Mouse (Mus musculus): ENCODE measurements around the gene Tcta. TPM values are rescaled to one million over a fixed set of nuclear protein-coding genes. Genes with fewer than 3 reads are reported as not detected.

The Tcta gene
- total and polyA plus RNA-seq, 3 experiments, result 3.4 to 7.0 TPM; not detected in 1

DNA sequence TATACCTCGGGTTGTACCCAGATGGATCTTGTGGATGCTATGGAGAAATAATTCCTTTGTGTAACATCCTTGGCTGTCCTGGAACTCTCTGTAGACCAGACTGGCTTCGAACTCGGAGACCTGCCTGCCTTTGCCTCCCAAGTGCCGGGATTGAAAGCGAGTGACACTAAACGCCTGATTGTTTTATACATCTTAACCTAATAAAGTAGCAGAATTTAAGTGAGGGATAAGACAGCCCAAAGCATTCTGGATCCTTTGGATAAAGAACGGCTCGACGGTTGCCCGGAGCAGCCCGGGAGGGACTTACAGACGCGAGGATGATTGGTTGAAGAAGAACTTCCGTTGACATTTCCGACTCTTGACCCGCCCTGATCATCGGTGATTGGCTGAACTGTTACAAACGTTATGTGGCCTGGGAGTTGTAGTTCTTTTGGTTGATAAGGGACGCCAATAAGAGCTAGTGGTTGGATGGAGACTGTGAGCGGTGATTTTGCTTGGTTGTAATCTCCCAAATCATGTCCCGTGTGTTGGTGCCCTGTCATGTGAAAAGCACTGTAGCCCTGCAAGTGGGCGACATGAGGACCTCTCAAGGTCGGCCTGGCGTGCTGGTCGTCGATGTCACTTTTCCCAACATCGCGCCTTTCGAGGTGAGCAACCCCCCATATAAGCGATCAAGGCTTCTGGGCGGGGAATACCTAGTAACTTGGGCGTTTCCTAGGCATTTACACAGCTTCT, 15.8 kb downstream of the Tcta start, which contains the start of gene Nicn1:
TSS of gene Nicn1 (plus strand) at position 414 of the 735 bp plus-strand sequence.
- H3K9me3 ChIP-seq (replicated peaks; ENCODE audit: insufficient read depth, low read length), result no peaks in the 10 kb centered on the region
- H3K27me3 ChIP-seq (ENCODE audit: control insufficient read depth in 1 of 2, insufficient read depth in 2 of 2, low read length in 2 of 2), result no peaks in the 10 kb centered on the region
- H3K4me1 ChIP-seq (ENCODE audit: control insufficient read depth in 1 of 2, insufficient read depth in 2 of 2, low read length in 2 of 2), result peaks cover 0 to 3% of the 10 kb centered on the region in 2 experiments; a peak in 1 of 4 replicates
- no peaks in the 10 kb centered on the region for H3K79me2 ChIP-seq (ENCODE audit: control insufficient read depth, insufficient read depth, low read length, poor library complexity)
- H3K36me3 ChIP-seq (ENCODE audit: control insufficient read depth in 1 of 2, insufficient read depth in 2 of 2, low read length in 2 of 2), result peaks cover 0 to 3% of the 10 kb centered on the region in 2 experiments; a peak in 2 of 4 replicates
- peak; percentile 98 for DNase-seq (ENCODE audit: low read depth, low spot score)
- H3K27ac ChIP-seq (ENCODE audit: control insufficient read depth, low read depth, low read length), result peak within 1 kb of the TSS; percentile 64
- H3K4me3 ChIP-seq (ENCODE audit: control insufficient read depth in 1 of 2, insufficient read depth in 1 of 2, low read depth in 2 of 2, low read length in 2 of 2), result peak within 1 kb of the TSS; percentile 74 to 81
- H3K9ac ChIP-seq (ENCODE audit: control insufficient read depth, low read depth, low read length, poor library complexity, severe bottlenecking), result peak within 1 kb of the TSS; percentile 66
- TF ChIP-seq MYC (IDR thresholded peaks at IDR 0.05; ENCODE audit: low read depth, low read length) (0 out of 2 replicates have a peak, but pooled peaks have one; percentile 53), POLR2AphosphoS5 (IDR thresholded peaks at IDR 0.05; ENCODE audit: borderline replicate concordance, low read depth, low read length) (no peak), ZNF384 (IDR thresholded peaks at IDR 0.05; ENCODE audit: low read depth, low read length) (no peak), BHLHE40 (IDR thresholded peaks at IDR 0.05; ENCODE audit: borderline replicate concordance, low read depth, low read length) (no peak), SMC3 (IDR thresholded peaks at IDR 0.05; ENCODE audit: low read depth, low read length) (no peak), EP300 (IDR thresholded peaks at IDR 0.05; ENCODE audit: low read depth in 1 of 2, low read length in 2 of 2) (no peak), MEF2A (IDR thresholded peaks at IDR 0.05; ENCODE audit: extremely low read depth, insufficient replicate concordance, low read depth, low read length, poor library complexity, severe bottlenecking) (no peak), MYB (IDR thresholded peaks at IDR 0.05; ENCODE audit: low read depth, low read length) (peak; percentile 85), TAL1 (IDR thresholded peaks at IDR 0.05; ENCODE audit: low read length) (no peak), JUND (IDR thresholded peaks at IDR 0.05; ENCODE audit: low read depth, low read length) (no peak), TCF12 (IDR thresholded peaks at IDR 0.05; ENCODE audit: low read depth, low read length) (no peak), E2F4 (IDR thresholded peaks at IDR 0.05; ENCODE audit: borderline replicate concordance, low read depth, low read length) (no peak), UBTF (IDR thresholded peaks at IDR 0.05; ENCODE audit: borderline replicate concordance, insufficient read depth, low read depth, low read length) (no peak), RCOR1 (IDR thresholded peaks at IDR 0.05; ENCODE audit: low read depth, low read length) (peak; percentile 22; the same call in 1 of the 2 replicates), POLR2AphosphoS2 (IDR thresholded peaks at IDR 0.05; ENCODE audit: low read length) (peak; percentile 50; the same call in 1 of the 2 replicates), GABPA (IDR thresholded peaks at IDR 0.05; ENCODE audit: low read depth, low read length) (0 out of 2 replicates have a peak, but pooled peaks have one; percentile 9), CHD2 (IDR thresholded peaks at IDR 0.05; ENCODE audit: low read length) (peak; percentile 84), ETS1 (IDR thresholded peaks at IDR 0.05; ENCODE audit: low read depth, low read length) (no peak), CHD1 (IDR thresholded peaks at IDR 0.05; ENCODE audit: low read depth, low read length) (no peak), ZMIZ1 (IDR thresholded peaks at IDR 0.05; ENCODE audit: low read depth, low read length) (peak; percentile 50; the same call in 1 of the 2 replicates), MAZ (IDR thresholded peaks at IDR 0.05; ENCODE audit: low read depth, low read length) (no peak), NELFE (IDR thresholded peaks at IDR 0.05; ENCODE audit: low read depth, low read length) (peak; percentile 69), RAD21 (IDR thresholded peaks at IDR 0.05; ENCODE audit: low read depth, low read length) (no peak), KAT2A (conservative IDR thresholded peaks at IDR 0.05; ENCODE audit: low read depth, low read length) (peak; percentile 95), ZKSCAN1 (IDR thresholded peaks at IDR 0.05; ENCODE audit: low read depth, low read length) (no peak), TBP (IDR thresholded peaks at IDR 0.05; ENCODE audit: low read depth, low read length) (peak; percentile 87), USF2 (IDR thresholded peaks at IDR 0.05; ENCODE audit: borderline replicate concordance in 1 of 2, insufficient read depth in 1 of 2, low read depth in 1 of 2, low read length in 2 of 2) (no peak), ELF1 (IDR thresholded peaks at IDR 0.05; ENCODE audit: low read depth, low read length) (peak; percentile 63; the same call in 1 of the 2 replicates), CTCF (IDR thresholded peaks at IDR 0.05 in 2 of 3, conservative IDR thresholded peaks at IDR 0.05 in 1 of 3; ENCODE audit: control insufficient read depth in 1 of 3, insufficient read depth in 1 of 3, low read depth in 2 of 3, low read length in 3 of 3, poor library complexity in 1 of 3, severe bottlenecking in 1 of 3) (no peak), SIN3A (IDR thresholded peaks at IDR 0.05; ENCODE audit: low read length) (peak; percentile 89), MAFK (IDR thresholded peaks at IDR 0.05; ENCODE audit: borderline replicate concordance, low read depth, low read length) (no peak), MXI1 (IDR thresholded peaks at IDR 0.05; ENCODE audit: low read depth, low read length) (peak; percentile 67), USF1 (IDR thresholded peaks at IDR 0.05; ENCODE audit: low read depth, low read length) (no peak), NRF1 (IDR thresholded peaks at IDR 0.05; ENCODE audit: insufficient read depth, low read depth, low read length, poor library complexity, severe bottlenecking) (no peak), POLR2A (IDR thresholded peaks at IDR 0.05; ENCODE audit: control insufficient read depth in 1 of 2, insufficient read depth in 1 of 2, low read depth in 1 of 2, low read length in 2 of 2, poor library complexity in 1 of 2) (peak; percentile 54 to 86; a peak in 2 of 4 replicates)

Data from MEL (cell line).